In the genomic region with DNA sequence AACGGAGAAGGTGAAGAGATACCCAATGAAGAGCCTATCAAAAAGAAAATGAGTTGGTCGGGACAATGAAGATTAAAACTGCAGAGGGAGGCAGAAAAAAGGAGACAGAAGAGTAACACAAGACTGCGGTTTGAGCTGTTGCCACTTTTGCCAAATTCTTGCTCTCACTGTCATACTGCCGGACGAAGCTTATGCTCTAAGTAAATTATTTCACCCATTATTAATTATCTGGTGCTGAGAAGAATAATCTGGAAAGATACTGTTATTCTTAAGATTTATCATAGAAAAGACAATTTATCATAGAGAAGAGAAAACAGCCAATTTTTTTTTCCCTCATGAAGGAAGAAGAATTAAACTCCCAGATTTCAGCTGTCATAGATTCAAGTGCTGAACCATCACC, we compare ENCODE assay signal across 19 mouse cellular contexts.
"Had no signal": no experiment of that assay in that cellular context is flagged by ENCODE, and none has a peak within 500 bp of the region (broad histone marks: within the 10 kb centered on the region; RNA-seq: fewer than 3 reads in every experiment).

No protein-coding gene starts in this region.

- H3K27me3 ChIP-seq: midbrain, embryonic 12.5 days; neural tube, embryonic 13.5 days; neural tube, embryonic 15.5 days had no signal

- H3K27ac ChIP-seq: liver, embryonic 14.5 days; midbrain, embryonic 10.5 days; midbrain, embryonic 12.5 days; neural tube, embryonic 13.5 days; neural tube, embryonic 15.5 days had no signal

- H3K4me2 ChIP-seq: midbrain, embryonic 12.5 days; neural tube, embryonic 13.5 days; neural tube, embryonic 15.5 days had no signal

- H3K9me3 ChIP-seq: midbrain, embryonic 10.5 days; midbrain, embryonic 12.5 days; neural tube, embryonic 13.5 days; neural tube, embryonic 15.5 days had no signal

- DNase-seq: lung, adult 2 months; lung, postnatal 4 days; midbrain, embryonic 14.5 days; retina, postnatal 1 day; right cerebral cortex, adult 18-20 months; right cerebral cortex, postnatal 25 days; right cerebral cortex, postnatal 4 days; spleen, adult 18-20 months; thymus, adult 18-20 months; thymus, postnatal 14 days; thymus, postnatal 36 days had no signal

- H3K4me3 ChIP-seq: midbrain, embryonic 10.5 days; midbrain, embryonic 12.5 days; myocyte; neural tube, embryonic 13.5 days; neural tube, embryonic 15.5 days had no signal

- H3K4me1 ChIP-seq: midbrain, embryonic 10.5 days; midbrain, embryonic 12.5 days; neural tube, embryonic 13.5 days; neural tube, embryonic 15.5 days had no signal

- ATAC-seq: lung, postnatal 0 days; midbrain, embryonic 16.5 days had no signal

- H3K36me3 ChIP-seq: midbrain, embryonic 10.5 days; midbrain, embryonic 12.5 days; neural tube, embryonic 13.5 days; neural tube, embryonic 15.5 days had no signal

- H3K9ac ChIP-seq: liver, embryonic 14.5 days; midbrain, embryonic 12.5 days; neural tube, embryonic 13.5 days; neural tube, embryonic 15.5 days had no signal
